Mouse (Mus musculus): ENCODE measurements around the gene Gipr. TPM values are rescaled to one million over a fixed set of nuclear protein-coding genes. Genes with fewer than 3 reads are reported as not detected.

Gene Gipr
- polyA plus RNA-seq, 1 experiment from 2014 or later: 2.2 TPM

DNA sequence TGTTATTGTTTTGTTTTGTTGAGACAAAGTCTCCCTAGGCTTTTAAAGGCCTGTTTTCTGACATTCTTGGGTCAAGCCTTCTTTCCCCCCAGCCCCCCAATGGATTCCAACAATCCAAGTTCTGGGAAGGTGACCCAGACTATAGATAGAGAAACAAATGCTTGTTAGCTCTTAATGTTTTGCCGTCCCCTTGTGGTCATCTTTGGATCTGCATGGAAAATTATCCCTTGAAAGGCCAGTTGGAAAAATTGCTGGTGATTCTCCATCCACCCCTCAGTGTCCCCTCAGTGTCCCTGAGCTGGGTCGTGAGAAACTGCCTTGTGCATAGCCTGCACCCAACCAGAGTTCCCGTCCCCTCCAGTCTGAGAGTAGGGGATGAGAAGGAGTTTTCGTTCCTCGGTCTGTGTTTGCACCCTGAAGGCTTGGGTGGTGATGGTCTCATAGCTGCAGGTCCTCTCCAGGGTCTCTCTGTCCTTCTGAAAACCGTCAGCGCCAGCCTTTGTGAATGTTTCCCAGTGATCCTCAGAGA is 43.1 kb upstream of the Gipr start:
- WGBS: 48% methylated on average over 7 of the region's 7 CpGs

DNA sequence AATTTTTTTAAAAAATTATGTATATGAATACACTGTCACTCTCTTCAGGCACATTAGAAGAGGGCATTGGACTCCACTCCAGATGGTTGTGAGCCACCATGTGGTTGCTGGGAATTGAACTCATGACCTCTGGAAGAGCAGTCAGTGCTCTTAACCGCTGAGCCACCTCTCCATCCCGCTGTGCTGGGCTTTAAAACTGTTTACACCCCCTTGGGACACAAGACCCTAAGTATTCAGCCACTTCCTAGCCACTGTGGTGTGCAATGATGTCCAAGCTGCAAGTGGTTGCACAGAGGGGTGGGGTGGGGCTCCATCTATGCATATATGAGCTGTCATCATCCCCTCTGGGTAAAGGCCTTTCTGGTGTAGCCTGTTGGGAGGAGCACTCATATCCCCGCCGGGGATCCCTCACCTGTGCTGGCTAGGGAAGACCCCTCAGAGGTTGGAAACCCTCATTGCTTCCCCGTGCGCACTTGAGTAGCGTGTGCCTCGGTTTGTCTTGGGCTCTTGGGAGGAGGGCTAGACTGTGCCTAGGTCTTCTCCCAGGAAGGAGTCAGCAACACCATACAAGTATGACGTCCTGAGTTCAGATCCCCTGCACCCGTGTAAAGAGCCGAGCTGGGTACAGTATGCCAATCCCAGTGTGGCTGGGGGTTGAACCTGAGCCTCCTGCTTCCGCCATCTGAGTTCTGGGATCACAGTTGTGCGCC is 42.4 kb upstream of the Gipr start:
- WGBS: 81% methylated on average over 13 of the region's 13 CpGs
- DNase-seq (ENCODE audit: low spot score) (no peak), ATAC-seq (replicated peaks; ENCODE audit: low FRiP score, low TSS enrichment, low read depth) (no peak)
- H3K36me3 ChIP-seq (ENCODE audit: control insufficient read depth, insufficient read depth, low read length): peaks cover 14% of the 10 kb centered on the region
- H3K4me2 ChIP-seq (ENCODE audit: low read length): no peak overlapping the region
- H3K9me3 ChIP-seq (ENCODE audit: control insufficient read depth, low read length): no peaks in the 10 kb centered on the region
- no peak overlapping the region for H3K9ac ChIP-seq (ENCODE audit: low read length)
- H3K4me3 ChIP-seq (ENCODE audit: low read depth, low read length): no peak overlapping the region
- no peak overlapping the region for H3K27ac ChIP-seq (ENCODE audit: low read depth)
- no peaks in the 10 kb centered on the region; the same call in 1 of the 2 replicates for H3K4me1 ChIP-seq (replicated peaks; ENCODE audit: control insufficient read depth, insufficient read depth, low read length)
- peaks cover 4% of the 10 kb centered on the region; the same call in 1 of the 2 replicates for H3K27me3 ChIP-seq (replicated peaks; ENCODE audit: control insufficient read depth, insufficient read depth, low read length)

More for the DNA sequence above, 43.1 kb upstream of the Gipr start:
- Histone ChIP-seq H3K9me3 (ENCODE audit: control insufficient read depth, low read length) (no peaks in the 10 kb centered on the region), H3K9ac (ENCODE audit: low read length) (no peak overlapping the region), H3K4me3 (ENCODE audit: low read depth, low read length) (no peak overlapping the region), H3K36me3 (ENCODE audit: control insufficient read depth, insufficient read depth, low read length) (peaks cover 10% of the 10 kb centered on the region), H3K4me1 (replicated peaks; ENCODE audit: control insufficient read depth, insufficient read depth, low read length) (no peaks in the 10 kb centered on the region; the same call in 1 of the 2 replicates), H3K4me2 (ENCODE audit: low read length) (no peak overlapping the region), H3K27ac (ENCODE audit: low read depth) (no peak overlapping the region), H3K27me3 (replicated peaks; ENCODE audit: control insufficient read depth, insufficient read depth, low read length) (peaks cover 4% of the 10 kb centered on the region; the same call in 1 of the 2 replicates)
- DNase-seq (ENCODE audit: low spot score) (no peak), ATAC-seq (replicated peaks; ENCODE audit: low FRiP score, low TSS enrichment, low read depth) (no peak)

DNA sequence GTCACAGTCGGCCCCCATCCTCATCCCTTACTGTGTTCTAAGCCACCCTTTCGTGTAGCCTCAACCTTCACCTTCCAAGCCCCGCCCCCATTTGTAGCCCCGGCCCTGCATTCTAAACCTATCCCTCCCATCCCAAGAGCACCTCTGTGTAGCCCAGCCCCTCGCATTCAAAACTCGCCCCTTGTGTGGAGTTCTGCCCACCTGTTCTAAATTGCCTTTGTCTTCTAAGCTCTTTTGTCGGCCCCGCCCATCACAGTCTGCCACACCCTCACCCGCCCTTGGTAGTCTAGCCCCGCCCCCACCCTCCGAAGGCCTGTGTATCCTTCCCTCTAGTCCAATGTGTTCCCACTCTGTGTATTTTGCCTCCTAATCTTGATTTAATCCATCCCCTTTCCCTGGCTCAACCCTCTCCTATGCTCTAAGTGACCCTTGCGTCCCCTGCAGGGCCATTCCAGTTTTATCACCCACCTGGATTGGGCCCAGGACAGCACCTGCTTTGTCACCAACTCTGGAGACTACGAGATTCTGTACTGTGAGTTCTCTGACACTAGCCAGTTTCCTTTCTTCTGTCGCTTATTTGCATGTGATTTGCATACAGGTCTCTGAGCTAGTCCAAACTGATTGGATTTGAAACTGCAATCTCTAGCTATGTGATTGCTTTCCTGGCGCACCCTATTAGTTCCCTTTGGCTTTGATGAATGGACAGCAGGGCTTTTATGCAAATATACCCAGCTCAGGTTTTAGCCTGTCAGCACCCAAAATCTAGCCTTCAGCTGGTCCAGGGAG is 36.3 kb upstream of the Gipr start:
- peaks cover 32% of the 10 kb centered on the region for H3K36me3 ChIP-seq (ENCODE audit: control insufficient read depth, insufficient read depth, low read length)
- H3K4me2 ChIP-seq (ENCODE audit: low read length): no peak overlapping the region
- no peaks in the 10 kb centered on the region for H3K4me1 ChIP-seq (replicated peaks; ENCODE audit: control insufficient read depth, insufficient read depth, low read length)
- ATAC-seq (replicated peaks; ENCODE audit: low FRiP score, low TSS enrichment, low read depth) (0 out of 2 replicates have a peak, but pooled peaks have one; percentile 41), DNase-seq (ENCODE audit: low spot score) (no peak)
- no peaks in the 10 kb centered on the region for H3K9me3 ChIP-seq (ENCODE audit: control insufficient read depth, low read length)
- WGBS: 59% methylated on average over 15 of the region's 15 CpGs
- H3K27me3 ChIP-seq (replicated peaks; ENCODE audit: control insufficient read depth, insufficient read depth, low read length): no peaks in the 10 kb centered on the region
- H3K27ac ChIP-seq (ENCODE audit: low read depth): no peak overlapping the region
- no peak overlapping the region for H3K4me3 ChIP-seq (ENCODE audit: low read depth, low read length)
- no peak overlapping the region for H3K9ac ChIP-seq (ENCODE audit: low read length)

DNA sequence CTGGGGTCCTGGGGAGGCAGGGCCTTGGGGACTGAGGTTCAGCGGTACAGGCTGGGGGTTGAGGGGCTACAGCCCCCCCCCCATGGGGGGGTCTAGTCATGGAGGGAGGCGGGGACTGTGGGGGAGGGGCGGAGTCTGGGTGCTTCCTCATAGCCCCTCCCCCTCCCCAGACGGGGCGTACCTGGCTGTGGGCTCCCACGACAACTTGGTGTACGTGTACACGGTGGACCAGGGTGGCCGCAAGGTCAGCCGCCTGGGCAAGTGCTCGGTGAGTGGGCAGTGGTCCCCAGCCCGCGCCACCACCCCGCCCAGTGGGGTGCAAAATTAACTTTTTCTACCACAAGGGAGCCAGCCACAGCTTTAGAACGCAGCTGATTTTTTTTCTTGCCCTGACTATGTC is 35.7 kb upstream of the Gipr start:
- Histone ChIP-seq H3K36me3 (ENCODE audit: control insufficient read depth, insufficient read depth, low read length) (peaks cover 37% of the 10 kb centered on the region), H3K9ac (ENCODE audit: low read length) (no peak overlapping the region), H3K4me2 (ENCODE audit: low read length) (no peak overlapping the region), H3K27ac (ENCODE audit: low read depth) (no peak overlapping the region), H3K9me3 (ENCODE audit: control insufficient read depth, low read length) (no peaks in the 10 kb centered on the region), H3K4me1 (replicated peaks; ENCODE audit: control insufficient read depth, insufficient read depth, low read length) (no peaks in the 10 kb centered on the region), H3K4me3 (ENCODE audit: low read depth, low read length) (no peak overlapping the region), H3K27me3 (replicated peaks; ENCODE audit: control insufficient read depth, insufficient read depth, low read length) (no peaks in the 10 kb centered on the region)
- ATAC-seq (replicated peaks; ENCODE audit: low FRiP score, low TSS enrichment, low read depth) (no peak; the same call in 1 of the 2 replicates), DNase-seq (ENCODE audit: low spot score) (no peak)
- 70% methylated on average over 15 of the region's 15 CpGs for WGBS

DNA sequence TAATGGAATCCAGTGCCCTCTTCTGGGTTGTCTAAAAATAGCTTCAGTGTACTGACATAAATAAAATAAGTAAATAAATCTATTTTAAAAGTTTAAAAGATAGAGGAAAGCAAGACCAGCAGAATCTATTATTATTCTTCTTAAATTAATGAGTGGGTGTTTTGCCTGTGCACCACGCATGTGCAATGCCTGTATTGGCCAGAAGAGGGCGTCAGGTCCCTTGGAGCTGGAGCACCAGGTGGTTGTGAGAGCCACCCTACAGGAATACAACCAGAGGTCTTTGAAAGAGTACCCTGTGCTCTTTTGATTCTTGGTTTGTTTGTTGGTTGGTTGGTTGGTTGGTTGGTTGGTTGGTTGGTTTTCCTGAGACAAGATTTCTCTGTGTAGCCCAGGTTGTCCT is 32.1 kb upstream of the Gipr start:
- WGBS: 33% methylated on average over 2 of the region's 2 CpGs
- Histone ChIP-seq H3K4me1 (replicated peaks; ENCODE audit: control insufficient read depth, insufficient read depth, low read length) (no peaks in the 10 kb centered on the region), H3K36me3 (ENCODE audit: control insufficient read depth, insufficient read depth, low read length) (peaks cover 42% of the 10 kb centered on the region), H3K4me2 (ENCODE audit: low read length) (no peak overlapping the region), H3K4me3 (ENCODE audit: low read depth, low read length) (no peak overlapping the region), H3K9ac (ENCODE audit: low read length) (no peak overlapping the region), H3K27me3 (replicated peaks; ENCODE audit: control insufficient read depth, insufficient read depth, low read length) (no peaks in the 10 kb centered on the region), H3K9me3 (ENCODE audit: control insufficient read depth, low read length) (no peaks in the 10 kb centered on the region), H3K27ac (ENCODE audit: low read depth) (no peak overlapping the region)
- ATAC-seq (replicated peaks; ENCODE audit: low FRiP score, low TSS enrichment, low read depth) (no peak), DNase-seq (ENCODE audit: low spot score) (no peak)

GRCm38 (mm10) chr7:19196676-19197075 is 30.7 kb upstream of the Gipr start:
- no peak overlapping the region for H3K4me2 ChIP-seq (ENCODE audit: low read length)
- no peaks in the 10 kb centered on the region for H3K27me3 ChIP-seq (replicated peaks; ENCODE audit: control insufficient read depth, insufficient read depth, low read length)
- whole genome bisulfite sequencing: 64% methylated on average over 6 of the region's 6 CpGs
- H3K9ac ChIP-seq (ENCODE audit: low read length): no peak overlapping the region
- H3K27ac ChIP-seq (ENCODE audit: low read depth): no peak overlapping the region
- H3K4me3 ChIP-seq (ENCODE audit: low read depth, low read length): no peak overlapping the region
- DNase-seq (ENCODE audit: low spot score) (no peak), ATAC-seq (replicated peaks; ENCODE audit: low FRiP score, low TSS enrichment, low read depth) (no peak)
- peaks cover 47% of the 10 kb centered on the region for H3K36me3 ChIP-seq (ENCODE audit: control insufficient read depth, insufficient read depth, low read length)
- no peaks in the 10 kb centered on the region for H3K4me1 ChIP-seq (replicated peaks; ENCODE audit: control insufficient read depth, insufficient read depth, low read length)
- no peaks in the 10 kb centered on the region for H3K9me3 ChIP-seq (ENCODE audit: control insufficient read depth, low read length)

- no peak overlapping the region for H3K4me3 ChIP-seq (ENCODE audit: low read depth, low read length)
- DNase-seq (ENCODE audit: low spot score) (no peak), ATAC-seq (replicated peaks; ENCODE audit: low FRiP score, low TSS enrichment, low read depth) (no peak)
Measured at GRCm38 (mm10) chr7:19194676-19195075, 28.7 kb upstream of the Gipr start.

DNA sequence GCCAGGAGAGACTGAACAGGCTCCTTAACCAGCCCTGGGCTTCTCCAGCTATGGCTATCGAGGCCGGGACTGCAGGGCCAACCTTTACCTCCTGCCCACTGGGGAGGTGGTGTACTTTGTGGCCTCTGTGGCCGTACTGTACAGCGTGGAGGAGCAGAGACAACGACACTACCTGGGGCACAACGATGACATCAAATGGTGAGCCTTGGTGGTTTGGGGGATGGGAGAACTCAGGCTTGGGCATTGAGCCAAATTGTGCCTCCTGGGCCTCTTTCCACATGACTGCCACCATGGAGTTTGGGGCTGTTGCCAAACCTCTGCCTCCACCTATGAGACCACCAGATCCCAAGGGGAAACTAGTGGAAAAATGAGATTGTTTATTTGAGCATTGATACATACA is 18.8 kb upstream of the Gipr start:
- DNase-seq (ENCODE audit: low spot score) (no peak), ATAC-seq (replicated peaks; ENCODE audit: low FRiP score, low TSS enrichment, low read depth) (no peak)
- no peak overlapping the region for H3K4me2 ChIP-seq (ENCODE audit: low read length)
- no peak overlapping the region for H3K4me3 ChIP-seq (ENCODE audit: low read depth, low read length)
- no peak overlapping the region for H3K27ac ChIP-seq (ENCODE audit: low read depth)
- H3K36me3 ChIP-seq (ENCODE audit: control insufficient read depth, insufficient read depth, low read length): 0 out of 2 replicates have a peak, but pooled peaks cover 15% of the 10 kb centered on the region
- peaks cover 10% of the 10 kb centered on the region for H3K27me3 ChIP-seq (replicated peaks; ENCODE audit: control insufficient read depth, insufficient read depth, low read length)
- H3K9me3 ChIP-seq (ENCODE audit: control insufficient read depth, low read length): no peaks in the 10 kb centered on the region
- H3K4me1 ChIP-seq (replicated peaks; ENCODE audit: control insufficient read depth, insufficient read depth, low read length): peaks cover 10% of the 10 kb centered on the region
- H3K9ac ChIP-seq (ENCODE audit: low read length): no peak overlapping the region
- WGBS: 82% methylated on average over 6 of the region's 6 CpGs

More at GRCm38 (mm10) chr7:19194676-19195075, 28.7 kb upstream of the Gipr start:
- H3K4me1 ChIP-seq (replicated peaks; ENCODE audit: control insufficient read depth, insufficient read depth, low read length): no peaks in the 10 kb centered on the region
- WGBS: 99% methylated on average over 4 of the region's 4 CpGs
- no peaks in the 10 kb centered on the region for H3K9me3 ChIP-seq (ENCODE audit: control insufficient read depth, low read length)
- no peaks in the 10 kb centered on the region for H3K27me3 ChIP-seq (replicated peaks; ENCODE audit: control insufficient read depth, insufficient read depth, low read length)
- no peak overlapping the region for H3K27ac ChIP-seq (ENCODE audit: low read depth)
- no peak overlapping the region for H3K9ac ChIP-seq (ENCODE audit: low read length)
- H3K36me3 ChIP-seq (ENCODE audit: control insufficient read depth, insufficient read depth, low read length): peaks cover 43% of the 10 kb centered on the region
- no peak overlapping the region for H3K4me2 ChIP-seq (ENCODE audit: low read length)

Measured in intestine, embryonic 14.5 days (tissue).